Mouse (Mus musculus) kidney, adult 2 months (tissue): Measurements from ENCODE around the gene Gm13278.
"Not testable (repeated sequence)": the region's sequence is repeated elsewhere in the genome, so short reads cannot be mapped to it uniquely, and the experiment has no call there.

Source experiments
- CTCF ChIP-seq: fragments of 200-500 bp; conservative IDR thresholded peaks from 2 replicates; pipeline ENCODE4 v1.5.1; 2011; ENCODE audit warnings: low read depth, mild to moderate bottlenecking, control low read depth, low read length, moderate library complexity, mixed read lengths; ENCODE audit not compliant: insufficient read depth, insufficient read length
- POLR2A ChIP-seq: fragments of 200-500 bp; IDR thresholded peaks from one replicate; pipeline ENCODE4 v1.6.1; 2011; ENCODE audit warnings: low read depth, low read length, control low read depth

- 0 out of 2 replicates have a peak, but pooled peaks have one; percentile 27 for TF ChIP-seq CTCF
- TF ChIP-seq POLR2A, result not testable (repeated sequence)
Measured at GRCm38 (mm10) chr4:88788402-88788801, 2.9 kb upstream of the Gm13278 start, which contains the start of gene Gm13277.
